Mouse (Mus musculus): ENCODE data around the gene Pithd1.
"Not testable (repeated sequence)": the region's sequence is repeated elsewhere in the genome, so short reads cannot be mapped to it uniquely, and the experiment has no call there.

The Pithd1 gene

GRCm38 (mm10) chr4:135960717-135961116 is 26.3 kb downstream of the Pithd1 start:
- peak; percentile 77 for DNase-seq

- DNase-seq, result no peak
Measured at GRCm38 (mm10) chr4:135958354-135958753, 28.7 kb downstream of the Pithd1 start.

- DNase-seq, result no peak
Measured at GRCm38 (mm10) chr4:135955886-135956285, 31.2 kb downstream of the Pithd1 start.

- DNase-seq, result no peak
Measured at GRCm38 (mm10) chr4:135954241-135954640, 32.8 kb downstream of the Pithd1 start.

GRCm38 (mm10) chr4:135953179-135953578 is 33.9 kb downstream of the Pithd1 start:
- no peak for DNase-seq

GRCm38 (mm10) chr4:135951505-135951904 is 35.6 kb downstream of the Pithd1 start:
- no peak for DNase-seq

- DNase-seq, result no peak
Measured at GRCm38 (mm10) chr4:135950365-135950764, 36.7 kb downstream of the Pithd1 start.

GRCm38 (mm10) chr4:135949911-135950310 is 37.2 kb downstream of the Pithd1 start:
- no peak for DNase-seq

- DNase-seq, result no peak
Measured at GRCm38 (mm10) chr4:135949475-135949874, 37.6 kb downstream of the Pithd1 start.

GRCm38 (mm10) chr4:135948142-135948541 is 38.9 kb downstream of the Pithd1 start:
- no peak for DNase-seq

- DNase-seq, result no peak
Measured at GRCm38 (mm10) chr4:135946659-135947301, 40.3 kb downstream of the Pithd1 start.

- DNase-seq, result peak; percentile 95
Measured at GRCm38 (mm10) chr4:135946278-135946658, 40.8 kb downstream of the Pithd1 start, which contains the start of gene Hmgcl. Hmgcl (plus strand) TSS chr4:135946448.

GRCm38 (mm10) chr4:135945706-135946105 is 41.4 kb downstream of the Pithd1 start:
- DNase-seq, result no peak

- DNase-seq, result no peak
Measured at GRCm38 (mm10) chr4:135943389-135943788, 43.7 kb downstream of the Pithd1 start.

- DNase-seq, result no peak
Measured at GRCm38 (mm10) chr4:135942193-135942592, 44.9 kb downstream of the Pithd1 start.

GRCm38 (mm10) chr4:135941026-135941425 is 46.0 kb downstream of the Pithd1 start:
- DNase-seq, result not testable (repeated sequence)

- DNase-seq, result no peak
Measured at GRCm38 (mm10) chr4:135938858-135939257, 48.2 kb downstream of the Pithd1 start.

- no peak for DNase-seq
Measured at GRCm38 (mm10) chr4:135935502-135935901, 51.6 kb downstream of the Pithd1 start.

- DNase-seq, result no peak
Measured at GRCm38 (mm10) chr4:135934708-135935500, 52.2 kb downstream of the Pithd1 start.

GRCm38 (mm10) chr4:135931832-135932231 is 55.2 kb downstream of the Pithd1 start:
- no peak for DNase-seq

- no peak for DNase-seq
Measured at GRCm38 (mm10) chr4:135930239-135930638, 56.8 kb downstream of the Pithd1 start.

GRCm38 (mm10) chr4:135929828-135930227 is 57.2 kb downstream of the Pithd1 start:
- DNase-seq, result no peak

- DNase-seq, result no peak
Measured at GRCm38 (mm10) chr4:135929405-135929804, 57.7 kb downstream of the Pithd1 start.

- DNase-seq, result no peak
Measured at GRCm38 (mm10) chr4:135928376-135928775, 58.7 kb downstream of the Pithd1 start.

Measured in layer of hippocampus, adult 9-11 months (tissue).